Mouse (Mus musculus): ENCODE data around the gene Tpst2.

The Tpst2 gene

DNA sequence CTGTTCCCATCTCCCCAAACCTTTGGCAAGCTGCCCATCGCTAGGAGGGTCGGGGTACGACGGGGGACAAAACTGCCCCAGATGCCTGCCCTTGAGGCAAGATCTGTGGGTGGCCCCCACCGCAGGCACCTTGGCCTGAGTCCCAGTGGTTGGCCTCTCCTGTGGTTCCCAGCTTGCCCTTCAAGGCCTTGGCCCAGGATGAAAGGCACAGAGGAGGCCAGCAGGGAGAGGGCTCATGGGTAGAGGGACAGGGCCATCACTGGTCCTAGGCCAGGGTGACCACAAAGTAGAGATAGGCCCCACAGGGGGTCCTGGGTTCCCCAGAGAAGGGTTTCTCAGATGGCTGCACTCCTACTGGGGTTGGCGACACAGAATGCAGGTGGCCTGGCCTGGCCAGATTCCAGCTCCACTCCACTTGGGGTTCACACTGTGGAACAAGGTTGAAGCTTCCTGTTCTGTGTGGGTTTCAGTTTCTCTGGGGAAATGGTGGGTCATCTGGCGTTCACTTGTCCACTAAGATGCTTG, 22.1 kb upstream of the Tpst2 start:
- peak; percentile 80 for DNase-seq (ENCODE audit: extremely low read depth, insufficient read length, low spot score)

DNA sequence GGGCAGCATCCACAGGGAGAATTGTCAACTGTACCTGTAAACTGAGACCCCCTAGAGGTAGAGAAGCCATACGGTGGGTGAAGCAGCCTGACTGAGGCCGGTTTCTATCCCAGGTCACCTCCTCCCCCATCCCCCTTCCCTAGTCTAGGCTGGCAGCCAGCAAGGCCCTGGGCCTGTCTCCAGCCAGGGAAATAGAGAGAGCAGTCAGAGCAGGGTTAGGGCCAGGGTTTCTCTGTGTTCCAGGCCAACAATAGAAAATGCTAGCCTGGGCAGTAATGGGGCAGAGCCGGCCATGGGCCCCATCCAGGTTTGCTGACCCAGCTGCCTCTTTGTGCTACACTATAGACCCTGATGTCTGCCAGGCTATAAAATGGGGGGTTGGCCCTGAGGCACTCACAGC, 21.1 kb upstream of the Tpst2 start, which contains the start of gene Crybb1:
Gene Crybb1, plus strand, starts transcription at position 390 of the 400 bp plus-strand sequence.
- peak; percentile 29 for DNase-seq (ENCODE audit: extremely low read depth, insufficient read length, low spot score)

DNA sequence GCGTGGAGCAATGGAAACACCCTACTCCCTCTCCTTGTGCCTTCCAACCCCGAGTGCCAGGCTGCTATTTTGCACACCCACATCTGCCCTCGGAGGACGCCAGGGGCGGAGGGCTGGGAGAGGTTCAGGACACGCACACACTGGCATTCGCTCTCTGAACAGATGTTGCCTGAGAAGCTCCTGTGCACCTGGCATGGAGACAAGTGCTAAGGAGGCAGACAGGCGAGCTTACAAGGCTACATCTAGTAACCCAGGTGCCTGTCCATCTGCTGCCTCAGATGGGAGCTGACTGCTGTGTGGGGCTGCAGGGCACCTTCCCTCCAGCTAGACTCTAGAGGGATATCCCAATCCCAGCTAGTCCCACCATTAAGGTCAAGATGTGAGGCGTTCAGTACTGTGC, 20.0 kb upstream of the Tpst2 start:
- DNase-seq (ENCODE audit: extremely low read depth, insufficient read length, low spot score): no peak

DNA sequence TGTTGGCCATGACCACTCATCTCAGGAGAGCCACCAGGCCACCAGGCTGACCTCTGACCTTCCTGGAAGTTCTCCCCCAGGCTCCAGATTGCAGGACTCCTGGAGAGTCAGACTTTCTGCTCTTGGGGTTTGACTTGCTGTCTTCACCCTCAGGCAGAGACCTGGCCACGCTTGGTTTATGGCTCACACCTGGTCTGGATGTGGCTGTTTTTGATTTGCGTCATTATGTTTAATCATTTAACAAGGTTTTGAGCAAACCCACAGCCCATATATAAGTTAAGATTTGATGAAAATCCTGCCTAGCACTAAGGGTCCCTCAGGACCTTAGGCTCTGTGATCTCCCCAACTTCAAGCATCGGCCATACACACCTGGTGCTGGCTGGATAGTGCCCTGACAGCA, 18.6 kb upstream of the Tpst2 start:
- no peak for DNase-seq (ENCODE audit: extremely low read depth, insufficient read length, low spot score)

DNA sequence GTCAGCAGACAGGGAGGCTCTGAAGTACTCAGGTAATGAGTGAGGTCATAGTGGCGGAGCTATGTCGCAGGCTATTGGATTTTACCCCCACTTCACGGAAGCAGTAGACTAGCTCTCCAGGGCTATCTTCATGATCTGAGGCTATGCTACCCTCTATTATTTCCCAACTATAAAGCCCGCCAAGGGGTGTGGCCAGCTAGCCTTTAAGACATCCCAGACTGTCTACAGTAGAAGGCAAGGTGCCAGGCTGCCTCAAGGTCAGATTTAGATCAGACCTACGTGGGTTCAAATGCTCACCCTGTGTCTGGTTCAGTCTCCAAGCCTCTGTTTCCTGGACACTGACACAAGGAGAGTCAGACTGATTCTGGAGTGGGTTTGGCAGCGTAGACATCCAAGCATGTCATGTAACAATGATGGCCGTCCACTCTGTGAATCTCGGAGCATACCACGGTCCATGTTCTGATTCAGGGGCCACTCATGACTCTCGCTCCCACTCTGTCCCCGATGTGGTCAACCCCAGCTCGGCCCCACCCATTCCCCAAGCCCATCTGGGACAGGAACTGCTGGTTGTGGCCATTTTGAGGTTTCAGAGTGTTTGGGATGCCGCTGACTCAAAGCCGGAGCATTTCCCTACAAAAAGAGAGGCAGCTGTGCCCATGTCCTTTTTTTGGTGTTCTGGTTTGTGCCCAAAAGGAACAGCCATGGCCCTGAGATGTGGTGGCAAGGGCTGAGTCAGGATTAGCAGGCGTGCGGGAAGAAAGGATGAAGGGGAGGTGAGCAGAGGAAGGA, 16.4 kb upstream of the Tpst2 start:
- peak; percentile 89 for DNase-seq (ENCODE audit: extremely low read depth, insufficient read length, low spot score)

DNA sequence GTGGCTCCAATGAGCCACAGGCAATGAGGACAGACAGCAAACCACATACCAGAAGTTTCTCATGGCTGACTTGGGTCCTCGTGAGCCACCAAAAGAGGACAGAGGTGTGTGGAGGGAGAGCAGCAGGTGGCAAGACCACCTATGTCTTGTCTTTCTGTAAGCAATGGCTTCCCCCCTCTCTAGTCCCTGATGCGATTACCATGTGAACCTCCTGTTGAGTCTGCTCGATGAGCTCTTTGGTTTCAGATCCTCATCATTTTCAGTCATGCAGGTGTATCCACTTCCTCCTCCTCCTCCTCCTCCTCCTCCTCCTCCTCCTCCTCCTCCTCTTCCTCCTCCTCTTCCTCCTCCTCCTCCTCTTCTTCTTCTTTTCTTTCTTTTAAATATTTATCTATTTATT, 15.7 kb upstream of the Tpst2 start:
- no peak for DNase-seq (ENCODE audit: extremely low read depth, insufficient read length, low spot score)

DNA sequence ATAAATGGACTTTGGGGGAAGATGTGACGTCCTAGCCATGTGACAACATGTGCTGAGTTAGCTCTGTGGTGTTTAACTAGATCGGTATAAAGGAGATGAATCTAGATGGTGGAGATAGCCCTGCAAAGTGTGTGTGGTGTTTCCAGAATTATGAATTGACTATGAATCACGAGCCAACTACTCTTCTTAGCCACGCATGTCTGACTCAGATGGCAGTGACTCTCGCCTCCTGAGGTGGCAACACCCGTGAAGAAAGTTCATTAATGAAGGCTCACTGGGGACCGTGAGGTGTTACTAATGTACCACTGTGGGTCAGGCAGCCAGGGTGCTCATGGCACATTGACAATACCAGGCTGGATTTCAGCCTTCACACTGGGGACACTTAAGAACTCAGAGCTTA, 12.4 kb upstream of the Tpst2 start:
- DNase-seq (ENCODE audit: extremely low read depth, insufficient read length, low spot score): peak; percentile 57

DNA sequence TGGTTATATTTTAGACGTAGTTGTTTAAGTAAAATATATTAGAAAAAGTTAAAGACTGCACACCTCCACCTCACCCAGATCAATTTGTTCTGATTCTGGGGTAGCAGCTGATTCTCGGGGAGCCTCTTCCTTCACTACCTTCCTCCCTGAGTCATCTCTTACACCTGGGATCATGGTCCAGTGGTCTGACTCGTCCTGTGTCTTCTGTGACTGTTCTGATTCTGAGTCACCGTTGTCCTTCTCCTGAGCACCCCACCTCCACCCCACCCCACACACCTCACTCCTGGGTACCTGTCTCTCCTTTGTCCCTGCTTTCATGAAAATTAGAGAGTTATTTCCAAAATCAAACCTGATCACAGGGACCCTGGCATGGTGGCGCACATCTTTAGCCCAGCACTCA, 11.4 kb upstream of the Tpst2 start:
- DNase-seq (ENCODE audit: extremely low read depth, insufficient read length, low spot score): no peak

DNA sequence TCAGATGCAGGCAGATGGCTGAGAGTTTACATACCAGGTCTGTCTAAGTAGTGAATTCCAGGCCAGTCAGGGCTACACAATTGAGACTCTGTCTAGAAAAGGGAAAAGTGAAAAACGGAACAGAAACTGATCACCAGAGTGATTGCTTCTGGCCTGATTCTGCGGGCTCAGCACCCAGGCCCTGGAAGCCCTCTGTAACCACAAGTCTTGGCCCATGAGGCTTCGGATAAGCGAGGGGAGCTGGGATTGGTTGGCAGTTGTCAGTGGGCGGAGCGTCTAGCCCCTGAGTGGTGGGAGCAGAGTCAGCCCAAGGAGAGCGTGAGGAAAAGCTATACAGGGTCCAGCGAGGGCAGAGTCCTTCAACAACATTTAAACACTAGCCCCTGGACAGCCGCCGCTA, 11.0 kb upstream of the Tpst2 start:
- DNase-seq (ENCODE audit: extremely low read depth, insufficient read length, low spot score): no peak

DNA sequence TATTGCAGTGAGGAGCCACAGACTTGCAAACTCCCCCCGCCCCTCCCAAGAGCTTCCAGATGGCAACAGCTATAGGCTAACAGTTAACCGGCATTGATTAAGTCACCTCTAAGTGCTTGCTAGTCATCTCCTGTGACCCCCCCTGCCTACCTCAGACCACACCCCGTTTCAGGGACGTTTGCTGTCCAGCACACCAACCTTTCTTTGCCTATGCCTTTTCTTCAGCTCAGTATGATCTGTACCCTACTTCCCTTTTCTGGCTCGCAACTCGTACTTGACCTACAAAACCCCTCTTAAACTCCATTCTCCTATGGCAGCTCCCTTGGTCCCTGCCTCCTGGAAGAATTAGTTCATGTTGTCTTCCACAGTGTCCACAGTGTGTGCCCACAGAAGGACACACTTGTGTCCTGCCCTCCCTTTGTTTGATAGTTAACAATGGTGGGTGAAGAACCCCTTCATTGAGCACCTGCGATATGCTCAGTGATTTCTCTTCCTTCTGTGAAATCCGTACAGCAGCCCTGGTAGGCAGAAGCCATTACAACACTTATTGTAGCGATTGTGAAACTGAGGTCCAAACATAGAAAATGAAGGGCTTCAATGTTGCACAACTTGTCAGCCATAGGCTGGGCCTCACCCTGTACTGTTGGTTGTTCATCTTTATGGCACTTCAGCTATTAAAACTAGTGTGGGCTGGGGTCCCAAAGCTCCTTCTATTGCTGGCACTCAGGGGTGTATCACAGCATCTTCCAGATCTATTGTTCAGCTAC, 10.3 kb upstream of the Tpst2 start:
- no peak for DNase-seq (ENCODE audit: extremely low read depth, insufficient read length, low spot score)

DNA sequence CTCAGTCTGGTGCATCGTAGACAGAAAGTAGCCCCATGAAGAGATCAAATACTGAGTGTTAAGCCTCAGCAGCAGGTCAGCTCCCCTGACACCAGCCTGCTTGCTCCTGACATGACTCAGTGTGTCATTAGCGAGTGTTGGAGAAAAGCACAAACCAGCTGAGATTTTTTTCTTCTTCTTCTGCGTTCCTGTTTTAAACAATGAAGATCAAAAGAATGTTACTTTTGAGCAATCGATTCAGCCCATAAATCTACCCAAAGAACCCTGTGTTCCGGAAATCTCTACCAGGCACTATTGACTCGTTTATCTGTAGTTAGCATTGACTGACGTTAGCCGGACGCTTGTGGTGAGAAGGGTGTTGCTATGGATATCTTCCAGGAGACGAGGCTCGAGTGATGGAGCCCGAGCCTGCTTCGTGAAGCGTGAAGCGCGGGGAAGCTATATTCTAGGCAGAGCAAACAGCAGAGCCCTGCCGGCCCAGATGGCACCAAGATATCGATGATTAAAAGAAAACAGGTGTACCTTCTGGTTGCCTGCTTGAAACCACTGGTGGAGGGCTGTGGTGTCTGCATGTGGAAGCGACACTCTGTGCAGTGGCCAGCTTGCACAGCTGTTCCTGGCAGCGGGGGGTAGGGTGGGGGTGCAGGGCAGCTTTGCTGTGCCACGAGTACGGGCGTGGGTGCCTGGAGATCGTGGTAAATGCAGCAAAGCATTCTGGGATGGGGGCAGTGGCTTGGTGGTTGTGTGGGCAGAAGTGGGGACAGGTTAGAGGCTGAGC, 5.5 kb upstream of the Tpst2 start:
- DNase-seq (ENCODE audit: extremely low read depth, insufficient read length, low spot score): no peak

DNA sequence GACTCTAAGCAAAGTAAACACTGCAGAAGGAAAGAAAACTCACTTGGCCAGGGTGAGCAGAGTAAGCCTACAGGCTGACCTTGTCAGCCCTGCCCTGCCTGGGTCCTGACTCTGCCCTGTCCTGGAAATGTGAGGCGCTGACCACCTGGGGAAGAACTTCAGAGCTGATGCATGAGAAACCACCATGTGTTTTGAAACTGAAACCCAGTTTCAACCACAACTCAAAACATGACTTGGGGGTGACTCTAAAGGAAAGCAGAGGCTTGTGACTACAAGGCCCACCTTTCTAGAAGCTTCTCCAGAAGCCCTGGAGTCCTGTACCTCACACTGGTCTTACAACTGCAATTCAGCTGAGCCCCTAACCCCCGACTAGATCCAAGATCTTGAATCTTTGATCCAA, 3.6 kb upstream of the Tpst2 start:
- no peak for DNase-seq (ENCODE audit: extremely low read depth, insufficient read length, low spot score)

DNA sequence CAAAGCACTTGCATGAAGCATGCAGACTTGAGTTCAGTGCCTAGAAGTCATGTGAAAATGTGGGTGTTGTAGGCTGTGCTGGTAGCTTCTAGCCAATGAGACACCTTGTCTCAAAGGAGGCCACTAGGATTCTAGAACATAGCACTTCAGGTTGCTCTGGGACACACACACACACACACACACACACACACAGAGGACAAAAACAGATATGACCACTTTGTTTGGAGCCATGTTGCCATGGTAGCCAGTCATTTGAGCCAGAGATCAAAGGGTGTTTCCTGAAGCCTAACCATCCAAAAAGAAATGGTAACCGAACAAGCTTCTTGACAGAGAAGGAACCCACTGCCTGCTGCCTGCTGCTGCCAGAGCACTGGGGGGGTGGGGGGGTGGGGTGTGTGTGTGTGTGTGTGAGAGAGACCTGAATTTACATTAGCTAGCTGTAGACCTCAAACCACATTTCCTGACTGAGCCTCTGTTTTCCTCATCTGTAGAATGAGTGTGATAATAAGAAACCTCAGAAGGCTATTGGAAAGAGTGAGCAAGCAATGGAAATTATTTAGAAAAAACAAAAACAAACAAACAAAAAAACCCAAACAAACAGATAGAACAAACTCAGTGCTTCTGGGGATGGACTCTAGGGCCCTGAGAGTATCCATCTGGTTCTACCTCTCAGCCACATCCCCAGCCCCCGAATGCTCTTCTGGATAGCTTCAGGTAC, 2.6 kb upstream of the Tpst2 start:
- no peak for DNase-seq (ENCODE audit: extremely low read depth, insufficient read length, low spot score)

DNA sequence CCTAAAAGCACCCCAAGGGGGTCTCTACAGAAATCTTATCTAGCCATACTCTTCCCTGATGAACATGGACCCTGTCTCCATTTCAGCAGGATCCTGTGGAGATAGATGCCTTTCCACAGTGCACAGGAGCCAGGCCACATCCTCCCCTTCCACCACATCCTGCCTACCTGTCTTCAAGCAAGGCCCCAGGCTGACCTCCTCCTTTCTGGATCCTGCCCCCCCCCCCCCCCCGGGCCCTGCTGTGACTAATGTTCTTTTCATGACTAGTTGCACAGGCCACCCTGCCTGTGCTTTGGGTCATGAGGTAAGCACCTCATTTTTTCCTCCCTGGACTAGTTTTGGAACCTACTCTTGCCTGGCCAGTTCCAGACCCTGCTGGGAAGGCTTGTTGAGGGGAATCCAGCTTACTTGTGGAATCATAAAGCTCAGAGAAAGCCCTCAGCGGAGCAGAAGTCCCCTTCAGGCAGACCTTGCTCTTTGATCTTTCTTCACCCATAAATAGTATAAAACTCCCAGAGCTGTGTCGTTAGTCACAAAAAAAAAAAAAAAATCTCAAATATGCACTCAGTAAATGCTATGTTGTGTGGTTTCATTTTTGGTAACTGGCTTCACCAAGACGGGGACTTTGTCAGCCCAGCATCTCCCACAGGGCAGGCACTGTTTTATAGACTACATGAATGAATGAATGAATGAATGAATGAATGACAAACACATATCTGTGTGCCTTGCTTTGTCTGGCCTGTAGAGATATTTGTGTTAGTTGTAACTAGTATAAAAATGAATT, 1.3 kb upstream of the Tpst2 start:
- DNase-seq (ENCODE audit: extremely low read depth, insufficient read length, low spot score): peak; percentile 56

DNA sequence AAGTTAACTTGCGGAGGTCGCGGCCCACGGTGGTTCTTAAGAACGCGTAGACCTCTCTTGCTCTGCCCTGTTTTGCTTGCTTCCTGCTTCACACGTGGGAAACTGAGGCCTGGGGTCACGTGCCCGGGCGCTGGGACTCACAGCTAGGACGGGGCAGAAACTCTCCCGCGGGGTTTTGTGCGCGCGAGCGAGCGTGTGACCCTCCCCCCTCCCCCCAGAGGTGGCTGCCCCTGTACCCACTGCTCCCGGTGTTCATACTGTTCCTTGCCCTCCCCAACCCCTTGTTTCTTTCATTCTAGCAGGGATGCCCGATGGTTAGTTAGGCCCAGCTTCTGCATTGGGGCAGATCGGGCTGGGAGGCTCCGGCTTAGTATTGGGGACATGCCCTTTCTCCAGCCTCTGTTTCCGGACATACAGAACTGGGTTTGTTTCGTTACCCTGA, 437 bp downstream of the Tpst2 start:
- no peak for DNase-seq (ENCODE audit: extremely low read depth, insufficient read length, low spot score)

DNA sequence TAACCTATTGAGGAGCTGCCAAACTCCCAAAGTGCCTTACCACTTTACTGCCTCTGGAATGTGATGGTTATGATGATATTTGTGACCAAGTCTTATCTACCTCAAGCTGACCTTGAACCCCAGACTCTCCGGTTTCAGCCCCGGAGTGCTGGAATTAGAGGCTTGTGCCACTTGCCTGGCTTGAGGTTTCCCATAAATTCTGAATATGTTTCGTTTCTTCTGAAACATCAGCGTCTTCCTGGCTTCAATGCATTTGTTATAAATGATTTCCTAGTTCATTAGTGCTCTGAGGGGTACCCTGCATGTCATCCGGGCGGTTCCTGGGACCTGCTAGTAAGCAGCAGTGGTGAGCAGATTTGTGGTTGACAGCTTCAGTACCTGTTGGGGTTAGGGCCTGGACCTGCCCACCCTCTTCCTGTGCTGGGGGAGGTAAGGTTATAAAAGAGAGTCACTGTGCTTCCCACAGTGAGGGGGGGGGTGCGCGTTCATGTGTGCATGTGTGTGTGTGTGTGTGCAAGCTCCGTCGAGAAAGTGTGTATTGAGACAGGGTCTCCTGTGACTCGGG, 1.5 kb downstream of the Tpst2 start:
- no peak for DNase-seq (ENCODE audit: extremely low read depth, insufficient read length, low spot score)

DNA sequence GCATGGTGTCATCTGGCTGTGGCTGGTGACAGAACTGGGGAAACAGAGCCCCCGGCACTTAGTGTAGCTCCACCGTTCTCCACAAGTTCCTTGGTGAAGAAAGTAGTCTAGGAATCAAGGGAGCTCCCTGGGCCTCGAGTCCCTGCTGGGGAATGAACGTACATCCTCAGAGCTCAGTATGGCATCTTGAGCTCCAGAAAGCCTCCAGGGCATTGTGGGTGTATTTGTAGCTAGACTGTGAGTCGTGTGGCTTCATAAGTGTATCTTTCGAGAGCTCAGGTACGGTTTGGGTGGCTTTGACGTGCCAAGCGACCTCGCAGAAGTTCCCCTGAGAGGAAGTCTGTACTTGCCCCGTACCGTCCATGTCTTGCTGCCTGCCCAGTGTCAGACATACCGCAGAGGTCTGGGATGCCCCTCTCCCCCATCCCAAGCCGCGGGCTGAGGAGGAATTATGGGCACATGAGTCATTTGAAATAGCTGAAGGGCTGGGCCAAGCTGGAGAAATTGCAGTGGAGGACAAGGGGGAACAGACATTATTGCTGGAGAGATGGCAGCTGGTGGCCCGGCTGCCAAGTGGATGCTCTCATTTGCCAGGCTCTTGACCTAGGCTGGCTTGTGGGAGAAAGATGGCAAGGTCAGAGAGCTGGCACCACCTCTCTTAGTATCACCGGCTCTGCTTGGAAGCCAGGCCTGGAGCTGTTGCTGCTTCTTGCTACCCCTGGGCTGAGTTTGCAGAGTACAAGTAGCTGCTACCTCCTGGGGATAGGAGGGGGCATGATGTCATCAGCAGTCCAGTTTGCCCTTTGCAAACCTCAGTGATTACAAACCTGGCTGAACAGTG, 2.9 kb downstream of the Tpst2 start:
- DNase-seq (ENCODE audit: extremely low read depth, insufficient read length, low spot score): peak; percentile 81

DNA sequence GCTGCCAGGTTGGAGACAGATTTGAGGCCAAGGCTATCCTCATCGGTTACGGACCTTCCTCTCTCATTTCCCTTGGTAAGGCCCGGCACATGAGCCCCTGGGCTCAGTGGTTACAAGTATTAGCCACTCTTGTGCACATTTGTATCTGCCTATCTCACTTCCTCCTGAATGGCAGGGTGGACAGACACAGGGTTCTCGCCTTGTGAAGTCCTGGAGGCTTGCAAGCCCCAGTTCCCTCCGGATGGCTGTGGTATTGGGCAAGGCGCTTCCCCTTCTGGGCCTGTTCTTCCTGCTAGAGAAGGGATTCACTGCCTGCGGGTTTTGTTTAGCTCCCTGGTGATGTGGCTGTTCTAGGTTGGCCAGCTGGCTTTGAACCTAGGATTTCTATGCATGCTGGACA, 3.7 kb downstream of the Tpst2 start:
- DNase-seq (ENCODE audit: extremely low read depth, insufficient read length, low spot score): no peak

Measured in 3134 (cell line).